Mouse (Mus musculus) lung, postnatal 0 days (tissue): ENCODE results near the gene Il6st.

Experiments used
- CTCF ChIP-seq: IDR thresholded peaks from 2 replicates; pipeline ENCODE4 v1.5.1; 2016; ENCODE audit warnings: antibody characterized with exemption, mild to moderate bottlenecking
- EP300 ChIP-seq: IDR thresholded peaks from 2 replicates; pipeline ENCODE4 v1.6.1; 2016; ENCODE audit warnings: antibody characterized with exemption, mild to moderate bottlenecking, control low read depth

- TF ChIP-seq CTCF (no peak), EP300 (no peak)
Observed at GRCm38 (mm10) chr13:112440668-112441067, 23.2 kb upstream of the Il6st start.
